Mouse (Mus musculus) ovary, postnatal 36 days (tissue): ENCODE results near the gene Gm20518.

Source experiments
- DNase-seq: peaks from one replicate; pipeline ENCODE4 v3.0.0; 2022; ENCODE audit warnings: low spot score, mixed read lengths

Gene Gm20518

DNA sequence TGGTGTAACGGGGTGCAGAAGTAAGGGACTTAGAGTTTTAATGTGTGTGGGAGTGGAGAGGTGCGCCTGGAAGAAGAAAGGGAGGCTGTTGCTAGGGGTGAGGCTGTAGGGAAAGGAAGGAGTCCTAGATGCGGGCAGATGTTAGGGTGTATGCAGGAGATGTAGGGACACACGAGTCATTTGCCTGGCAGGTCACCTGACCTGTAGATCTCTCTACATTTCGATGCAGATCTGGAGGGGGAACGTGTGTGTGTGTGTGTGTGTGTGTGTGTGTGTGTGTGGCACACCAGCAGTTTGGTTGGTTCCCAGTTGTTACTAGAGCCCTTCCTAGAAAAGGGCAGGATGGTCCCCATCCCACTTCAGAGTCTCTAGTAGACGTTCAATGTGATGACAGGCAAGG, 86.5 kb downstream of the Gm20518 start:
- DNase-seq, result no peak

DNA sequence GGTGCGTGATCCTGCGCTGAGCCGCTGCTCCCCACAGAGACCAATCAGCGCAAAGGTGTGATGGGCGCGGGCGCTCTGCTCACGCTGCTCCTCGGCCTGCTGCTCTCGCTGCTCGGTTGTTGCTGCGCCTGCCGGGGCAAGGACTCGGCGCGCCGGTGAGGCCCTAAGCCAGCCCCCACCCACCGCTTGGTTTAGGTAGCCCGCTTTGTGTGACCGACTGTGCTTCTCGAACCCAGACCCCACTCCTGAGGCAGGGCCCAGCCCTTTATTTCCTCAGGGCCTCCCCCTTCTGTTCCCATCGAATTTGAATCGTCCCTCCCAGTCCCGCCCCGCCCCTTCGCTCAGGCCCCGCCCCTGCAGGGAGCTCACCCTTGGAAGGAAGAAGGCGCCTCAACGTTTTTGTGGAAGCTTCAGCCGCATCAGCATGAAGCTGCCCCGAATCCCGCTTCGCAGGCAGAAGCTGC, 87.0 kb downstream of the Gm20518 start:
- DNase-seq, result no peak

DNA sequence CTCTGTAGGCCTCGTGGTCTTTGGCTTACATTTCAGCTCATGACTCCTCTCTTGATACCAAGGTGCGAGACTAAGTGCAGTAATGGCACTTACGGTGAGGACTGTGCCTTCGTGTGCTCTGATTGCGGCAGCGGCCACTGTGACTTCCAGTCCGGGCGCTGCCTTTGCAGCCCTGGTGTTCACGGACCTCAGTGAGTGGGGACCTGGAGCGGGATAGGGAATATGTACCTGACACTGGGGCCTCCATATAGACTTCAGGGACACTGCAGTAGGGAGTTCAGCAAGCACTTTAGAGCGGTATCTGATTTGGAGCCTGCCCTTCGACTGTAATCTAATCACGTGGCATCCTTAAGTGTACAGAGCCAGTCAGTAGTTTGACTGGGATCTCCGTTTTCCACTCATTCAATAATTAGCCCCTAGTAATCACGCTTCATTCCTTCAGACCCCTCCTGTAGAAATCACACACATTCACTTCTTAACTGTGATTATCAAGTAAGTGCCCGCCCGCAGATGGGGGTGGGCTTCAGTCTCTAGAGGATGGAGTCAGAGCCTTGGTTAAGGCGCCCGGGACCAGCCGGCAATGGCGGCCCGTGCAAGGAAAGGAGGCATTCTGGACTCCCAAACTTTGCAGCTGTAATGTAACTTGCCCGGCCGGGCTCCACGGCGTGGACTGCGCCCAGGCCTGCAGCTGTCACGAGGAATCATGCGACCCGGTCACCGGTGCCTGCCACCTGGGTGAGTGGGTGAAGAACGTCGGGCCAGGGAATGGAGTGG, 87.6 kb downstream of the Gm20518 start:
- no peak for DNase-seq

DNA sequence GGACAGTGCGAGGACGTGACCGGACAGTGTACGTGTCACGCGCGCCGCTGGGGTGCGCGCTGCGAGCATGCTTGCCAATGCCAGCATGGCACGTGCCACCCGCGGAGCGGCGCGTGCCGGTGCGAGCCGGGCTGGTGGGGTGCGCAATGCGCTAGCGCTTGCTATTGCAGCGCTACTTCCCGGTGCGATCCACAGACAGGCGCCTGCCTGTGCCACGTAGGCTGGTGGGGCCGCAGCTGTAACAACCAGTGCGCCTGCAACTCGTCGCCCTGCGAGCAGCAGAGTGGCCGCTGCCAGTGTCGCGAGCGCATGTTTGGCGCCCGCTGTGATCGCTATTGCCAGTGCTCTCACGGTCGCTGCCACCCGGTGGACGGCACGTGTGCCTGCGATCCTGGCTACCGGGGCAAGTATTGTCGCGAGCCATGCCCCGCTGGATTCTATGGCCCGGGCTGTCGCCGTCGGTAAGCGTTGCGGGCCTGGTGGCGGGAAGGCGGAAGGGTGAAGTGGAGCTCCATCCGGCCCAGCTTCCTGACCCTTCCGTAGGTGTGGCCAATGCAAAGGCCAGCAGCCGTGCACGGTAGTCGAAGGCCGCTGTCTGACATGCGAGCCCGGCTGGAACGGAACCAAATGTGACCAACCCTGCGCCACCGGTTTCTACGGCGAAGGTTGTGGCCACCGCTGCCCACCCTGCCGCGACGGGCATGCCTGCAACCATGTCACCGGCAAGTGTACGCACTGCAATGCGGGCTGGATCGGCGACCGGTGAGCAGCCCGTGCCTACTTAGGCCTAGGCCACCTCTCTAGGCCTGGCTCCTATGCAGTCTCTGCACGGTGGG, 88.4 kb downstream of the Gm20518 start:
- no peak for DNase-seq

DNA sequence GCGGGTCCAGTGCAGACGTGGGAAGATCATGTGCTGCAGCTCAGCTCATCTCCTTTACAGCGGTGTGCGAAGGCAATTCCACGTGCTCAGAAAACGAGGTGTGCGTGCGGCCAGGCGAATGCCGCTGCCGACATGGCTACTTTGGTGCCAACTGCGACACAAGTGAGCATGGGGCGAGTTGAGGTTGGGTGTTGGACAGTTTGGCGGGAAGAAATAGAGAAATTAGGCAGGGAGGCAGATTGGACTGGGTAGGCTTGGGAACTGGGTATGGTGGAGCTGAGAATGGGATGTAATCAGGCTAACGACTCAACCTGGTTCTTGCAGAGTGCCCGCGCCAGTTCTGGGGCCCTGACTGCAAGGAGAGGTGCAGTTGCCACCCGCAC, 89.0 kb downstream of the Gm20518 start:
- DNase-seq, result no peak

DNA sequence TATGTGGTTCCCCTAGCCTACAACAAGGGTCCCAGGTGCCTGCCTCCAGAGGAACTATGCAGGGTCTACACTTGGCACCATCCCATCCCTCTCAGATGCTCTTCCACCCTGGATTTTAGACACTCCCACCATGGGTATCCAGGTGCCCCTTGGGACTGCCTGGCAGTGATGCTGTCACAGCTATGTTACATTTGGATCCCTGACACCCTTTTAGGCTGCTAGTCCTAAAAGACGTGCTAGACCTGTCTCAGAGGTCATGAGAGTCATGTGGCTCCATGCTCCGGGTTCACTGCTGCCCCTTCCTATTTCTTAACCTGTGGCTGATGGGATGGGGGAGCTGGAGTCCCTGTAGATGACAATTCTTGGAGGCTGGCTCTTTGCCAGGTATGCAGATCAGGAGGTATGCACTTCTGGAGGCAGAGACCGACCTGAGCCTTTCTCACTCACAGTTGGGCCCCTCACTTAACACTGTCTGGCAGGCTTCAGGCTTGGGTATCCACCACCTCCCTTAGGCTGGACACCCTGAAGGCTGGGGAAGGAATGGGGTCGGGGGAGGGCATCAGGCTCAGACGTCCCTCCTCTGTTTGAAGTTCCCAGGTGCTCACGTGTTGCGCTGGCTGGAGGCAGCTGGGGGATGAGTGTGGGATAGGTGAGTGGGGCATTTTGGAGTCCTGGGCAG, 89.6 kb downstream of the Gm20518 start:
- DNase-seq, result no peak

DNA sequence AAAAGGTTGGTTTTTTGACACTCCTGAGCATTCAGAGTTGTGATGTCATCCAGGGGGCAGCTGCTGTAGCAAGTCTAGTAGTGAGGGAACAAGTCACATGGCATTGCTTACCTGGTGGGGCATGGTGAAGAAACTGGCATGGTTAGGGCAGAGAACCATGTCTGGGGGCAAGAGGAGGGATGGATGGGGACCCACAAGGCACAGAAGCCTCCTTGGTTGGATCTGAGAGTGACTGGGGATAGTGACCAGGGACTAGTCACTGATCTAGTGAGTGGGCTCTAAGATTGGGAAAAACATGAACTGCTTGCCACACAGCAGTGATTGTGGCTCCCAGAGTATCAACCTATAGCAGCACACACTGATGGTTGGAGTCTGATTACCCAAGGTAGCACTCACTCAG, 91.9 kb downstream of the Gm20518 start:
- DNase-seq, result no peak

DNA sequence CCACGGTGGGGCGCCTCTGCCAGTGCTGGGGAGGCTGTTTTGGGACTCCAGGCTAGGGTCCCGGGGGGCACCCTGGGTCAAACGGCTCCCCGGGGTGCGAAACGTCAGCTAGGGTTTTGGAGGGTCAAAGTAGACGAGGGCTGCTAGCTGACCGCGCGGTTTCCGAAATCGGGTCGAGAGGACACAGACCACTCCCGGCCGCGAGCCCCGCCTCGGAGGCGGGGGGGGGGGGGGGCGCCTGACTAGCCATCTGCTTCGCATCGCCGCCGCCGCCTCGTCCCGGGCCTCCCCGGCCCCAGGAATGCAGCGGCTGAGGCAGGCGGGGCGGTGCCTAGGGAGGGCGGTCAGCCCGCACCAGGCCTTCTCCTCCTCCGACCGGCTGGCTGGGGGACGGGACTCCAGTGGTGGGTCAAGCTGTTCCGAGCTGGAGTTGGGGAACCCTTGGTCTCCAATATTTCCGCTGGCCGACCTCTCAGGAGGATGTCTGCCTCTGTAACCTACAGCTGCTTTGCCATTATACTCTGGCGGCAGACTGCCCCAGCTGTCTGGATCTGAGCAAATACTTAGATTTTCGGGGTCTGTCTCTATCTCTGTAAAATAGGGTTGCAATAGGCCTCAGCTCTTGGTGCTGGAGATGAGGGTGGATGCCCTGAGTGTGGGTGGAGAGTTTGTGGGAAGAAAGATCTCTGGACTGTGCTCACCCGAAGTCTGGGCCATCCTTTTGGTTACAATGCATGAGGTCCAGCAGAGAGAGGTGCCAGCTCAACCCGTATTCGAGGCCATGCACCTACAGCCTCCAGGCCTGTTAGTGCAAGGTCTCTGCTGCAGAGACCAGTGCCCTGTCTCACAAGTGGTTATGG, 92.9 kb downstream of the Gm20518 start:
- DNase-seq, result peak; percentile 60

DNA sequence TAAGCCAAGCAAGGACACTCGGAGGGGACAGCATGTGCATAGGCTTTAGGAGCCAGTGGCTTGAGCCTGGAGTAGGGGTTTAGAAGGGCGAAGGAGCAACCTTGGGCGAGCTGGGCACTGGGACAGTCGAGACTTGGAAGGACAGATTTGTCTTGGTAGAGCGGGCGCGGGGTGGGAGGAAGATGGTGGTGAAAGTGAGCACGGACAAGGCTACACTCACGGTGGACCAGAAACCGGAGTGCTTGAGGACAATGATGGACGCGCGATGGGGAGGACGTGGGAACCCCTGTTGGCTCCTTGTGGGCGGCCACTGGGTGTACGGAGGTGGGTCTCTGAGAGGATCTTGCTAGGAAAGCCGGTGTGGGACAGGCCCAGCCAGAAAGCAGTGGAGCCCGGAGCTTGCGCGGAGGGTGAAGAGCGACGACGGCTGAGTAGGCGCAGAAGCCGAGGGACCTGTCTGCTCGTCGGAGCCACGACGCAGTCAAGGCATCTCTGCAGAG, 93.6 kb downstream of the Gm20518 start:
- no peak for DNase-seq

DNA sequence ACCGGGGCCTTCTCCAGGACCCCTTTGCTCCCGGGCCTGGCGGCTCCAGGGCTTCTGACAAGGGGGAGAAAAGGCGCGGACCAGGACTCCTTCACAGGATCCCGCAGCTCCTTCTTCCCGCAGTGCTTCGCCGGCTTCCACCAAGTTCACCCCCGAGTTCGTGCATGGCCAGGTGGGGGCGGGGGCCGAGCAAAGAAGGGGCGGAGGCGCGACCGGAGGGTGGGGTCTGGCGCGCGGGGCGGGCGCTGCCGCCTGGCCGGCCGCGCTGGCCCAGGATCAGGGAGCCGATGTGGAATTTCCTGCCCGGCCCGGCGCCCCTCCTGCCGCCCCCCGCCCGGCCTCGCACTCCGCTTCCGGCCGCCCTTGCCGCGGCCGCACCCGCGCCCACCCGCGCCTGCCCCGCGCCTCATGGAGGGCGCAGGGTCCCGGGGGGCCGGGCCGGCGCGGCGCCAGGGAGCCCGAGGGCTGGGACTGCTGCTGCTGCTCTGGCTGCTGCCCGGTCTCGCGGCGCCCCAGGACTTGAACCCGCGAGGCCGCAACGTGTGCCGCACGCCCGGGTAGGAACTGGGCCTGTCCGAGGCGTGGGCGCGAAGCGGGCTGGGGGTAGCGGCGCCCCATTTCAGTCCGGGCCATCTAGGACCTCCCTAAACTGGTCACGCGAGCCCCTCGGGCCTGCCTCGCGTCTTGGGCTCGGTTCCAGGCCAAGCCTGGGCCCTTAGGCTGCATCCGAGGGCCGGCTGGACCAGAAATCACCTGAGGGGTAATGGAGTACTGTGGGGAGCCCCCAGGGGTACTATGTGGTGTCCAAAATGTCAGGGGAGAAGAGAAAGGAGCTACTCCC, 94.3 kb downstream of the Gm20518 start, which contains the start of gene Scarf2:
TSS of gene Scarf2 (plus strand) at position 312 of the 841 bp plus-strand sequence.
- DNase-seq, result peak; percentile 65

DNA sequence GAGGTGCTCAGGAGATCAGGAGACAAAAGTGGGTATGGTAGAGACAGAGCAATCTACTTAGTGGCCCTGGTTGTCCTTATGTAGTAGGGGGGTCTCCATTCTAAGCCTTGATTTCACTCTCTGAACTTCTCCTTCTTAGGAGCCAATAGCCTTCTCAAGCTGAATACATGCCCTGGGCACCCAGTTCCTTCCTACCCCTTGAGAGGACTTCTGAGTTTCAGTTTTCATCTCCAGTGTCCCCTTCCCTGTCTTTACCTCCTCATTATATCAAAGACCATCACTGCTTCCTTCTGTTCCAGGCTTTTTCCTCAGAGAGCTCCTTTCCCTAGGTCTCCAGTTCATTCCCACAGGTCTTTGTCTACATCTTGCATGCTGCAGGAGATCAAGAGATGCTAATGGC, 95.0 kb downstream of the Gm20518 start:
- no peak for DNase-seq

DNA sequence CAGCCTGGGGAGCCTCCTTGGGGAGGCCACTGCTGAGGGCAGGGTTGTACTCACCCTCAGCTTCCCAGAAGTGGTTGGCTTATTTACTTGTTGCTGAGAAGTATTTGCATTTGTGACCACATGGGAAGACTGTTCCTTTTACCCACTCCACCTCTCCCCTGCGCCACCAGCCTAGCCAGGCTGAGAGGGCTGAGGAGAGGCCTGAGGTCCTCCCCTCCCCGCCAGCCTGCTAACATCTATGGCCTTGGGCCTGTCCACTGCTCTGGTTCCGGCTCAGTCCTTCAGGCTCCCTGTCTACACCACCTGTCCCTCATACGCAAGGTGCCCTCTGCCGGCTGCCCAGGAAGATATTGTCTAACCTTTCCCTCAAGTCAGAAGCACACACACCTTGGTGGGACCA, 95.8 kb downstream of the Gm20518 start:
- no peak for DNase-seq

DNA sequence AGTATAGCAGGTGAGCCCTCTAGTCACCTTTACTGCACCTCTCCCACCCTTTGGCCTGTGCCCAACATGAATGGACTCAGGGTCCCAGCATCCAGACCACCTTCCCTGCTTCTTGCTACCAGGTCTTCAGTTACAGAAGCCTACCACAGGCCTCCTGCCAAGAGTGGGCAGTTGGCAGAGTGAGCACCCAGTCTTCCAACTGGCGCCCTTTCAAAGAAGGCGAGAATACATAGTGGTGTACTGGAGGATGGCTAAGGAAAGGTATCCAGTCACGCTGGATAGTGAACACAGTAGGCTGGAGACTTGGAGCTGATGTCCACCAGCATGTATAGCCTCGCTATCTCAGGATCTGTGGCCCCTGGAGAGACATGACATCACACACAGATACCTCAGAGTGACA, 97.4 kb downstream of the Gm20518 start:
- DNase-seq, result no peak

DNA sequence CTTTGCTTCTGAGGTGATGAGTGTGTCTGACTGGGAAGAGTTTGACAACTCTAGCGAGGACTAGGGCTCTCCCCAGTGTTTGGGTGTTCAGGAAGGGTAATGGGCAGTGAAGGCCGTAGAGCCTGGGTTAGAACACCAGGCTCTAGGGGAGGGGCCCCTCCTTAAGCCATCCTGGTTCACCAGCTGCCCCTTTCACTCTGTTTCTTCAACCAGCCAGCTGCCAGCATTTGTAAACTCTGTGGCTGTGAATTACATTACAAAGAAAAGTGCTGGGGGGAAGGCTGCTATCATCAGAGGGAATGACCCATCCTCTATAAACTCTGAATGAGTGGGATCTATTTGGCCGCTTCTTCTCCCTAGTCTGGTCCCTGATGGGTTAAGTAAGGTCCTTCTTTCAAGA, 98.7 kb downstream of the Gm20518 start:
- DNase-seq, result no peak

DNA sequence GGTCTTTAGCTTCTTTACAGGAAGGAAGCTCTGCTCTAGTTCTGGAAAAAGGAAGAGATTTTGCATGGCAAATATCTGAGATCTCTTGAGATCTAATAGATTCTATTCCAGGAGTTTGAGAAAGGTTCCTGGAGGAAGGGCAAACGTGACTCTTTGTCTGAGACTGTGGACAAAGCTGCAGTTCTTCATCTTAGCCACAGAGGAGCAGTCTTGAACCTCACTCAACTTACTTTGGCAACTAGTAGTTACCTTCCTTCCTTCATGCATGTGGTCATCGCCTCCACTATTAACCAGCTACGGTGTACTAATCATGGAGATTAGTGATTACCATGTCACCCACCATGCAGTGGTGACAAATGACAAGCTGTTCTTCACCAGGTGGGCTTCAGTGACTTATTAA, 106.1 kb downstream of the Gm20518 start:
- DNase-seq, result no peak
